In genomic region chr2:61246691-61247258, GRCm38 (mm10) we compare ENCODE assay signal across 13 mouse cellular contexts.
A peak's percentile ranks its signal among the peaks of the same experiment; 100 is the strongest.
DNase-seq lines count a peak whose midpoint lies in the region; ATAC-seq and TF ChIP-seq lines count a peak whose summit lies in the region.
"Had no signal": no experiment of that assay in that cellular context is flagged by ENCODE, and none has a peak within 500 bp of the region (broad histone marks: within the 10 kb centered on the region; RNA-seq: fewer than 3 reads in every experiment).

No protein-coding gene starts in this region.

- H3K4me1 ChIP-seq in liver, postnatal 0 days (ENCODE audit: insufficient read depth), result no peaks in the 10 kb centered on the region
- H3K4me1 ChIP-seq in liver, embryonic 11.5 days (replicated peaks; ENCODE audit: control insufficient read depth, insufficient read depth, low read length), result no peaks in the 10 kb centered on the region
- H3K4me1 ChIP-seq in embryonic facial prominence, embryonic 14.5 days (ENCODE audit: control insufficient read depth, insufficient read depth, low read length), result peaks cover 10% of the 10 kb centered on the region; the same call in 1 of the 2 replicates

- ATAC-seq in liver, postnatal 0 days, result peak; percentile 43; the same call in 1 of the 2 replicates
- no peak for ATAC-seq in liver, embryonic 11.5 days (replicated peaks; ENCODE audit: low FRiP score)
- peak; percentile 55; the same call in 1 of the 2 replicates for ATAC-seq in embryonic facial prominence, embryonic 14.5 days (ENCODE audit: low read depth)
- ATAC-seq: Patski had no signal

- TF ChIP-seq EP300 in liver, postnatal 0 days (IDR thresholded peaks at IDR 0.05; ENCODE audit: low read depth), result no peak

- H3K4me2 ChIP-seq in liver, postnatal 0 days (ENCODE audit: low read depth, low read length), result no peak overlapping the region
- H3K4me2 ChIP-seq in liver, embryonic 11.5 days, result no peak overlapping the region
- H3K4me2 ChIP-seq in embryonic facial prominence, embryonic 14.5 days (ENCODE audit: low read depth, low read length), result no peak overlapping the region
- H3K4me2 ChIP-seq: heart, embryonic 15.5 days; midbrain, embryonic 12.5 days had no signal

- H3K36me3 ChIP-seq in liver, postnatal 0 days (replicated peaks; ENCODE audit: insufficient read depth, low read length), result no peaks in the 10 kb centered on the region
- no peaks in the 10 kb centered on the region for H3K36me3 ChIP-seq in liver, embryonic 11.5 days (ENCODE audit: control insufficient read depth, insufficient read depth, low read length)
- H3K36me3 ChIP-seq in embryonic facial prominence, embryonic 14.5 days (ENCODE audit: control insufficient read depth, insufficient read depth, low read length), result no peaks in the 10 kb centered on the region
- H3K36me3 ChIP-seq: heart, embryonic 15.5 days; midbrain, embryonic 12.5 days had no signal

- DNase-seq in gastrocnemius, adult 2 months, result no peak
- no peak for DNase-seq in gastrocnemius, postnatal 10 days
- no peak for DNase-seq in liver, postnatal 0 days
- DNase-seq in liver, embryonic 11.5 days (ENCODE audit: low spot score), result no peak
- peak; percentile 26 for DNase-seq in embryonic facial prominence, embryonic 14.5 days (ENCODE audit: low spot score)
- peak; percentile 18 for DNase-seq in lung, postnatal 25 days (ENCODE audit: low spot score)
- DNase-seq in thymus, postnatal 25 days, result no peak
- DNase-seq in gastrocnemius, postnatal 4 days (ENCODE audit: low spot score in 2 of 2), result no peak
- DNase-seq: adrenal gland, postnatal 14 days; liver had no signal

- H3K9ac ChIP-seq in liver, postnatal 0 days (replicated peaks), result no peak overlapping the region
- no peak overlapping the region for H3K9ac ChIP-seq in liver, embryonic 11.5 days (ENCODE audit: low read depth, low read length)
- no peak overlapping the region for H3K9ac ChIP-seq in embryonic facial prominence, embryonic 14.5 days (ENCODE audit: low read depth, low read length)
- H3K9ac ChIP-seq: heart, embryonic 15.5 days; midbrain, embryonic 12.5 days had no signal

- H3K27ac ChIP-seq in gastrocnemius, adult 2 months, result peak overlapping the region; percentile 10
- H3K27ac ChIP-seq in liver, postnatal 0 days (ENCODE audit: low read depth), result no peak overlapping the region
- H3K27ac ChIP-seq in liver, embryonic 11.5 days (ENCODE audit: low read depth, low read length), result no peak overlapping the region
- no peak overlapping the region for H3K27ac ChIP-seq in embryonic facial prominence, embryonic 14.5 days (replicated peaks; ENCODE audit: low read depth, low read length)
- H3K27ac ChIP-seq: heart, embryonic 15.5 days; midbrain, embryonic 12.5 days had no signal

- WGBS in liver, postnatal 0 days (ENCODE audit: insufficient replicate concordance), result 21% methylated on average over 3 of the region's 3 CpGs
- WGBS in liver, embryonic 11.5 days, result 38% methylated on average over 3 of the region's 3 CpGs
- WGBS in embryonic facial prominence, embryonic 14.5 days, result 5% methylated on average over 3 of the region's 3 CpGs

- intact Hi-C loops in gastrocnemius, adult 2 months (cut with DNase I), result no loop called here

- no peak overlapping the region for H3K4me3 ChIP-seq in gastrocnemius, adult 2 months
- H3K4me3 ChIP-seq in liver, postnatal 0 days (ENCODE audit: low read depth, low read length), result no peak overlapping the region
- H3K4me3 ChIP-seq in liver, embryonic 11.5 days (ENCODE audit: low read depth, low read length), result no peak overlapping the region
- no peak overlapping the region for H3K4me3 ChIP-seq in embryonic facial prominence, embryonic 14.5 days (ENCODE audit: low read depth, low read length)
- H3K4me3 ChIP-seq: heart, embryonic 15.5 days; midbrain, embryonic 12.5 days had no signal

- H3K9me3 ChIP-seq in liver, postnatal 0 days (ENCODE audit: low read length), result no peaks in the 10 kb centered on the region
- H3K9me3 ChIP-seq in liver, embryonic 11.5 days (ENCODE audit: control insufficient read depth, low read length), result no peaks in the 10 kb centered on the region
- no peaks in the 10 kb centered on the region for H3K9me3 ChIP-seq in embryonic facial prominence, embryonic 14.5 days (ENCODE audit: control insufficient read depth, low read length)
- H3K9me3 ChIP-seq: heart, embryonic 15.5 days; midbrain, embryonic 12.5 days had no signal

- TF ChIP-seq CTCF in gastrocnemius, adult 2 months (IDR thresholded peaks at IDR 0.05), result no peak
- TF ChIP-seq CTCF in liver, postnatal 0 days (IDR thresholded peaks at IDR 0.05; ENCODE audit: low read depth), result no peak

- no peaks in the 10 kb centered on the region for H3K27me3 ChIP-seq in liver, postnatal 0 days (ENCODE audit: insufficient read depth, low read length)
- no peaks in the 10 kb centered on the region for H3K27me3 ChIP-seq in liver, embryonic 11.5 days (replicated peaks; ENCODE audit: control insufficient read depth, insufficient read depth, low read length)
- no peaks in the 10 kb centered on the region for H3K27me3 ChIP-seq in embryonic facial prominence, embryonic 14.5 days (replicated peaks; ENCODE audit: control insufficient read depth, insufficient read depth, low read length)
- H3K27me3 ChIP-seq: heart, embryonic 15.5 days; midbrain, embryonic 12.5 days; Patski had no signal

Comparison
In these comparisons a context has a peak if more than half of its experiments do, and no peak if none do; other contexts are left out.
1. DNase-seq: peak in embryonic facial prominence, embryonic 14.5 days (single experiment) and lung, postnatal 25 days (single experiment); none in gastrocnemius, adult 2 months (single experiment), gastrocnemius, postnatal 10 days (single experiment), liver, postnatal 0 days (single experiment), liver, embryonic 11.5 days (single experiment), thymus, postnatal 25 days (single experiment) and gastrocnemius, postnatal 4 days (0 of 2).